Mouse (Mus musculus) embryonic facial prominence, embryonic 10.5 days (tissue): ENCODE measurements around the gene Mcub. TPM values are rescaled to one million over a fixed set of nuclear protein-coding genes. Genes with fewer than 3 reads are reported as not detected.

Experiments used
- DNase-seq: peaks from one replicate; pipeline ENCODE4 v3.0.0-alpha.2; 2017; ENCODE audit warnings: low spot score
- H3K27ac ChIP-seq: fragments of 300-500 bp; sonication (generic); replicated peaks from 2 replicates; pipeline ENCODE4 v1.5.1; 2016; ENCODE audit warnings: mild to moderate bottlenecking
- H3K27me3 ChIP-seq: fragments of 300-500 bp; sonication (generic); replicated peaks from 2 replicates; pipeline ENCODE4 v1.6.1; 2016; ENCODE audit warnings: low read depth, mild to moderate bottlenecking; ENCODE audit not compliant: poor library complexity, severe bottlenecking
- H3K36me3 ChIP-seq: fragments of 300-500 bp; sonication (generic); replicated peaks from 2 replicates; pipeline ENCODE4 v1.6.1; 2016; ENCODE audit warnings: mild to moderate bottlenecking, moderate library complexity
- H3K4me1 ChIP-seq: fragments of 300-500 bp; sonication (generic); 2 replicates; pipeline ENCODE4 v1.6.1; 2016
- H3K4me3 ChIP-seq: fragments of 300-500 bp; sonication (generic); 2 replicates; pipeline ENCODE4 v1.5.1; 2016; ENCODE audit warnings: mild to moderate bottlenecking, moderate library complexity
- H3K9me3 ChIP-seq: fragments of 300-500 bp; sonication (generic); 2 replicates; pipeline ENCODE4 v1.6.1; 2016; ENCODE audit warnings: mild to moderate bottlenecking
- WGBS: fragments of 180-500 bp; shearing (Covaris S2); methylation state at CpG from one replicate; pipeline ENCODE4 v1.1.7; 2016; 5-methylcytosine and 5-hydroxymethylcytosine counted together
- polyA plus RNA-seq: library from polyadenylated mRNA; unstranded; fragments of >200 nt; fragmentation: Nextera tagmentation; extraction: Ambion mirVana; gene quantifications from 2 replicates; pipeline ENCODE4 v1.2.1, GENCODE M21; 2016

The Mcub gene
- polyA plus RNA-seq, 1 experiment from 2014 or later, result 1.4 TPM

DNA sequence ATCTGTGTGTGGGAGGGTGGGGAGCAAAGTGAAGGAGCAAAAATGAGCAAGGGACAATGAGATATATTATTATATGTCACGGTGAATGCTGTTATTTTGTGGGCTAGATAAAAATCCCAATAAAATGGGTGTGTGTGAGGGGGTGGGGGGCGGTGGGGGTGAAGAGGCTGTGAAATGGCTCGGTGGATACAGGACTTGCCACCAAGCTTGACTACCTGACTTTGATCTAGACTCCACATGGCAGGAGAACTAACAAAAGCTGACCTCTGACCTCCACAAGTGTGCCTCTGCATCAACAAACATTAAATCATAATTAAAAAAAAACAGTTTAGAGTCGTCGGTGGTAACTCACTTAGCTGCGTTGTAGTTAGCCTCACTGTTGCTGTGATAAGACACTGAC is 9.5 kb upstream of the Mcub start:
- no peak overlapping the region for H3K27ac ChIP-seq
- DNase-seq, result no peak
- 50% methylated on average over 6 of the region's 6 CpGs for WGBS
- H3K27me3 ChIP-seq, result no peaks in the 10 kb centered on the region
- H3K36me3 ChIP-seq, result peaks cover 31% of the 10 kb centered on the region
- no peak overlapping the region for H3K4me3 ChIP-seq
- H3K9me3 ChIP-seq, result no peaks in the 10 kb centered on the region
- H3K4me1 ChIP-seq, result peaks cover 2% of the 10 kb centered on the region; the same call in 1 of the 2 replicates

DNA sequence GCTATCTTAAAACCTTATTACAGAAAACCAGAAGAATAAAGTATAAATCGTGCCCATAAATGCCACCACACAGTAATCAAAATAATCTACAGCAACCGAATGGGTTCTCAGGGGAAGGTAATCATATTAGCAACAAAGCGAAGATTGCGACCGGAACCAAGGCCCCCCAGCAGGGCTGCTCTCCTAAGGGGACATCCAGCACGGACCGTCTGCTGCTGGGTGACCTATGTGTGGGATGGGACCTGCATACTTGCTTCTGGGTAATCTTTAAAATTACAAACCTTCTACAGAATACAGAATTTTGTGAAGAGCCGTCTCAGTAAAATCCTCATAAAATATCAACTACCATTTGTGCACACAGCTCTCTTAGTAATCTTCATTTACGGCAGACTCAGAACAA is 8.7 kb upstream of the Mcub start:
- DNase-seq, result no peak
- Histone ChIP-seq H3K4me3 (no peak overlapping the region), H3K27me3 (no peaks in the 10 kb centered on the region), H3K4me1 (peaks cover 2% of the 10 kb centered on the region; the same call in 1 of the 2 replicates), H3K36me3 (peaks cover 23% of the 10 kb centered on the region), H3K9me3 (no peaks in the 10 kb centered on the region), H3K27ac (no peak overlapping the region)
- WGBS, result 83% methylated on average over 9 of the region's 9 CpGs

DNA sequence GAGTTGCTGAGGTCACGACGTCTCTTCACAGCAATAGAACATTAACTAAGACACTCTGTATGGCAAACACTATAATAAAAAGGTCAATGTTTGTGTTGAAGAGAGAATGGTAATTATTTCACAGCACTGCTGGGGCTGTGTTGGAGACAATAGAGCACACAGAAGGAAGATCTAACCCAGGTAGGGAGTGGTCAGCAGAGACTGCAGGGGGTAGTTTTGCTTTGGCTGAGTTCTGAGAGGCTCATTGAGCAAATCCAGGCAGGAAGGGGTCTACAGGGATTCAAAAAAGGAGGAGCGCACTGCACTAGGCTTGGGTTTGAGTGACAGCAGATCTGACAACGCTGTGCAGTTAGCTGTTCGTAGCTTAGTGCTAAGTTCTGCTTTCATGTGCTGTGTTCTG is 6.3 kb upstream of the Mcub start:
- Histone ChIP-seq H3K4me1 (peaks cover 3% of the 10 kb centered on the region), H3K27ac (no peak overlapping the region), H3K27me3 (peaks cover 11% of the 10 kb centered on the region), H3K9me3 (no peaks in the 10 kb centered on the region), H3K4me3 (no peak overlapping the region), H3K36me3 (peaks cover under 1% of the 10 kb centered on the region)
- no peak for DNase-seq
- 85% methylated on average over 5 of the region's 5 CpGs for WGBS

GRCm38 (mm10) chr3:129970529-129971515 is 816 bp upstream of the Mcub start:
- Histone ChIP-seq H3K4me1 (peaks cover 24% of the 10 kb centered on the region), H3K9me3 (no peaks in the 10 kb centered on the region), H3K27me3 (peaks cover 63% of the 10 kb centered on the region), H3K36me3 (no peaks in the 10 kb centered on the region), H3K27ac (no peak overlapping the region), H3K4me3 (peak overlapping the region; percentile 79)
- 11% methylated on average over 19 of the region's 19 CpGs for WGBS
- peak; percentile 70 for DNase-seq

GRCm38 (mm10) chr3:129969031-129969430 is 975 bp downstream of the Mcub start:
- Histone ChIP-seq H3K27me3 (peaks cover 63% of the 10 kb centered on the region), H3K36me3 (no peaks in the 10 kb centered on the region), H3K4me1 (peaks cover 24% of the 10 kb centered on the region), H3K27ac (no peak overlapping the region), H3K4me3 (peak overlapping the region; percentile 79), H3K9me3 (no peaks in the 10 kb centered on the region)
- 32% methylated on average over 10 of the region's 10 CpGs for WGBS
- no peak for DNase-seq

DNA sequence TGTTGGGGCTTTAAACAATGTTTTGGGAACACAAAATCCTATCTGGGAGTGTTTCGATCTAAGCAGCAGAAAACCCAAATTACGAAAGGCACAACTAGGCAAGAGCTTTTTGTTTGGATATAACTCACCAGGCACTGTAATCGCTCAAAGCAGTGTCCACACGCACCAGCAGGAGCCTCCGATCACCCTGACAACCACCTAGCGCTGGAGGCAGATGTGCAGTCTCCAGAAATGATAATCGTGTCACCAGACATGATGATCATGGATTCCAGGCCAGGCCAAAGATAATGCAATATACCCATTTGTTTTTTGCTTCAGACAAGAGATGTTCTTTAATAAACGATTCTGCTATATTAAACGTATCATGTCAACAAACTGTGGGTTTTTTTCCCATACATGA is 2.1 kb downstream of the Mcub start:
- Histone ChIP-seq H3K27me3 (peaks cover 63% of the 10 kb centered on the region), H3K36me3 (no peaks in the 10 kb centered on the region), H3K9me3 (no peaks in the 10 kb centered on the region), H3K27ac (no peak overlapping the region), H3K4me1 (peaks cover 24% of the 10 kb centered on the region), H3K4me3 (no peak overlapping the region)
- DNase-seq, result no peak
- 84% methylated on average over 9 of the region's 9 CpGs for WGBS

DNA sequence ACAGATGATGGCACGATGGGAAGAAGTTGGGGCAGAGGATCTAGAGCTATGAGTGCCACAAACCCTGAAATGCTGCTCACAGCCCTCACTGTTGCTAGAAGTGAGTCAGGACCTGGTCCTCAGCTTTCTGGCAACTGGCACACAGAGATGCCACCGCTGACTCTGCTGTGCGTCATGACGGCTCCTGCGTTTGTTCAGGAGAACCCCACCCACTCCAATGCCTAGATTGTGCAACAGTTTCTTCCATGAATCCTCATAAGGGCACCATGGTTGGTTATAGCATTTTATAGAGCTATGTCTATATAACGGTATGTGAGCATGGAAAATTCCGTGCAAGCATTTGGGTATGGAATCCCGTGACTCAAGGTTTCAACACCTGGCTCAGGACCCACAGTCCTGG is 5.3 kb downstream of the Mcub start:
- no peaks in the 10 kb centered on the region for H3K9me3 ChIP-seq
- H3K36me3 ChIP-seq, result no peaks in the 10 kb centered on the region
- no peak overlapping the region for H3K27ac ChIP-seq
- no peak for DNase-seq
- peaks cover 36% of the 10 kb centered on the region for H3K27me3 ChIP-seq
- peaks cover 6% of the 10 kb centered on the region for H3K4me1 ChIP-seq
- 94% methylated on average over 8 of the region's 8 CpGs for WGBS
- no peak overlapping the region for H3K4me3 ChIP-seq

DNA sequence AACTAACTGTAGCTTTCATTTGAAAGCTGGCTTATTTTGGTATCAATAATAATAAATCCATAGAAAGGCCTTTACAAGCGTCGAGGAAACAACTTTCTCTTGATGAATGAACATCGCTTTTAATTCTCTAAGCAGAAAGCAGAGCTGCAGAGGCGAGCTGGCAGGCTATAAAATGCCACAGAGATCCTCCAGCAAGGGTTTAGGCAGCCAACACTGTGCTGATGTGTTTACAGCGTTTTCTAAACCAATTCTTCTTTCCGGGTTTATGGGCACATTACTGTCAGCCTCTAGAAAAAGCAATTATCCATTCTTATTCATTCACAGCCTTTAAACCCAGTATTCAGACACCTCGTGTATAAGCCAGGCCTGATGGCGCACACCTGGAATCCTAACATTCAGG is 7.5 kb downstream of the Mcub start:
- H3K27ac ChIP-seq, result no peak overlapping the region
- H3K9me3 ChIP-seq, result no peaks in the 10 kb centered on the region
- H3K27me3 ChIP-seq, result peaks cover 14% of the 10 kb centered on the region
- no peaks in the 10 kb centered on the region for H3K36me3 ChIP-seq
- no peak for DNase-seq
- WGBS, result 81% methylated on average over 8 of the region's 8 CpGs
- no peak overlapping the region for H3K4me3 ChIP-seq
- H3K4me1 ChIP-seq, result no peaks in the 10 kb centered on the region

DNA sequence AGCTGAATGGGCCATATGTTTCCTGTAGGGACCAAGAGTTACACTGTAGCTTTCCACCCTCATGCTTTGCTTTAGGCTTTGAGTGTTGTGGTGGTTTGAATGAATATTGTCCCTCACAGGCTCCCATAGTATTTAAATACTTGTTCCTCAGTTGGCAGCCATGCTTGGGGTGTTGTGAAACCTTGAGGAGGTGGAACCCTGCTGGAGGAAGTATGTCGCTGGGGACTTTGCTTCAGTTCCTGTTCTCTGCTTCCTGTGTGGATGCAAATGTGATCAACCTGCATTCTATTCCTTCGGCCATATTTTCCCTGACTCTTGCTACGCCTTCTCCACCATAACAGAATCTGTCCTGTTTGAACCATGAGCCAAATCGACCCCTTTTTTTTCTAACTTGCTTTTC is 16.7 kb downstream of the Mcub start:
- H3K27me3 ChIP-seq, result no peaks in the 10 kb centered on the region
- no peaks in the 10 kb centered on the region for H3K4me1 ChIP-seq
- 84% methylated on average over 4 of the region's 4 CpGs for WGBS
- no peaks in the 10 kb centered on the region for H3K36me3 ChIP-seq
- H3K4me3 ChIP-seq, result no peak overlapping the region
- no peak for DNase-seq
- no peak overlapping the region for H3K27ac ChIP-seq
- H3K9me3 ChIP-seq, result no peaks in the 10 kb centered on the region

DNA sequence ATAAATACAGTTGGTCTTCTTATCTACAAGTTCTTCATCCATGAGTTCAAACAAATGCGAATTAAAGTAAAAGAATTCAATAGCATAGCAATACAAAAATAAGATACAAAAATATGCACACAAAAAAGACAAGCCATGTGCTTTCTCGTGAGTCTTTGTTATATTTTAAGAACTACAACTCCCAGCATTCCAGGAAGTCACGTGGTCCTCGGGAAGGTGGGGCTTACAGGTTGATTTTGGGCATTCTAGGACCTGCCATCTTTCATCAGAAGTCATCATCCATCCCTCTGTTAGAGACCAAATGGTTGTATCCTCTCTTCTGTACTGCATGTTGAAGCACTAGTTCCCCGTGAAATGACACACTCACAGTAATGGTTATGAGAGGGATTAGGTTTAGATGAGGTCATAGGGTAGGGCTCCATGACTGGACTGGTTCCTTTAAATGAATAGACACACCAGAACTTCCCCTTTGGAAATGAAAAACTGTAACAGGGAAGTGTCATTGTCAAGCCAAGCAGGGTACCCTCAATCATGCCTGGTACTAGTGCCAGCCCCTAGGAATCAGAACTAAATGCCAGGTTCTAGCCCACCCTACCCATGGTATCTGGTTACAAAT is 20.7 kb downstream of the Mcub start:
- Histone ChIP-seq H3K4me3 (no peak overlapping the region), H3K36me3 (no peaks in the 10 kb centered on the region), H3K27ac (no peak overlapping the region), H3K4me1 (no peaks in the 10 kb centered on the region), H3K27me3 (no peaks in the 10 kb centered on the region), H3K9me3 (no peaks in the 10 kb centered on the region)
- no peak for DNase-seq
- 84% methylated on average over 5 of the region's 5 CpGs for WGBS

GRCm38 (mm10) chr3:129948359-129948758 is 21.6 kb downstream of the Mcub start:
- Histone ChIP-seq H3K27ac (no peak overlapping the region), H3K36me3 (no peaks in the 10 kb centered on the region), H3K27me3 (no peaks in the 10 kb centered on the region), H3K4me3 (no peak overlapping the region), H3K4me1 (no peaks in the 10 kb centered on the region), H3K9me3 (no peaks in the 10 kb centered on the region)
- WGBS, result 89% methylated on average over 5 of the region's 5 CpGs
- no peak for DNase-seq

DNA sequence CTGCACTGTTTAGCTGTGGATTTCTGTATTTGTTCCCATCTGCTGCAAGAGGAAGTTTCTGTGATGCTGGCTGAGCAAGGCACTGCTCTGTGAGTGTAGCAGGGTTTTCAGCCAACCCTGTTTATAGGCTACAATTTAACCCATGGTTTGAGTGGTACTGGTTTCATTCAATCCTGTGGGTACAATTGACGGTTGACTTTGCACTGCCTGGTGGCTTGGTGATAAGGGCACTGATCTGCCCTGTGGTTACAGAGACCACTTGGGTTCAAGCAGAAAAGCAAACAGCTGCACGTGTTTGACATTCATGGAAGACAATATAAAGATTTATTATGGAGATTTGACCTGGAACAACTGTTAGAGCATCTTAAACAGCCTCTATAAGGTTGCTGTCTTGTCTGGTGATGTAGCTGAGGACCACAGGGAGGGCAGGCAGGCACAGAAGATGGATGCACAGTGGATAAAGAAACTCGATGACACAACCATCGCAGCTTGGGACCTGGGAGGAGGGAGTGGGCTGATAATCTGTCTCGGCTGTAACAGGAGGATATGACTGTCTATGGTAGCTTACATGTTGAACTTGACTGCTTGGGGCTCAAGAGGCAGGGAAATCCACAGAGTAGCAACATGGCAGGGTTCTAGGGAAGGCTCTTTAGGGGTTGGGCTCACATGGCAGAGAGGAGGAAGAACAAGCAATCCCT is 23.6 kb downstream of the Mcub start:
- no peaks in the 10 kb centered on the region for H3K9me3 ChIP-seq
- H3K27me3 ChIP-seq, result no peaks in the 10 kb centered on the region
- 78% methylated on average over 5 of the region's 5 CpGs for WGBS
- DNase-seq, result no peak
- no peak overlapping the region for H3K4me3 ChIP-seq
- H3K27ac ChIP-seq, result no peak overlapping the region
- H3K36me3 ChIP-seq, result no peaks in the 10 kb centered on the region
- no peaks in the 10 kb centered on the region for H3K4me1 ChIP-seq
